Mouse (Mus musculus) heart, embryonic 15.5 days (tissue): ENCODE data around the gene Camta1. TPM values are rescaled to one million over a fixed set of nuclear protein-coding genes. Genes with fewer than 3 reads are reported as not detected.

Source experiments
- ATAC-seq: fragments of 200-750 bp; cut with Nextera tagmentation; replicated peaks from 2 replicates; pipeline ENCODE4 v1.8.0; 2017; ENCODE audit warnings: low read depth, moderate TSS enrichment; ENCODE audit not compliant: insufficient number of reproducible peaks, insufficient read depth, low FRiP score
- H3K27ac ChIP-seq: fragments of 300-500 bp; sonication (generic); 2 replicates; pipeline ENCODE4 v1.5.1; 2015; ENCODE audit warnings: mild to moderate bottlenecking, inconsistent platforms
- H3K27me3 ChIP-seq: fragments of 300-500 bp; sonication (generic); 2 replicates; pipeline ENCODE4 v1.6.1; 2015; ENCODE audit warnings: inconsistent platforms
- H3K36me3 ChIP-seq: fragments of 300-500 bp; sonication (generic); 2 replicates; pipeline ENCODE4 v1.6.1; 2015; ENCODE audit warnings: mild to moderate bottlenecking, inconsistent platforms
- H3K4me1 ChIP-seq: fragments of 300-500 bp; sonication (generic); replicated peaks from 2 replicates; pipeline ENCODE4 v1.6.1; 2015; ENCODE audit warnings: inconsistent platforms
- H3K4me2 ChIP-seq: fragments of 300-500 bp; sonication (generic); 2 replicates; pipeline ENCODE4 v1.6.1; 2015; ENCODE audit warnings: inconsistent platforms, mild to moderate bottlenecking, moderate library complexity
- H3K4me3 ChIP-seq: fragments of 300-500 bp; sonication (generic); 2 replicates; pipeline ENCODE4 v1.5.1; 2015; ENCODE audit warnings: mild to moderate bottlenecking, inconsistent platforms
- H3K9ac ChIP-seq: fragments of 300-500 bp; sonication (generic); 2 replicates; pipeline ENCODE4 v1.6.1; 2015; ENCODE audit warnings: mild to moderate bottlenecking, inconsistent platforms
- H3K9me3 ChIP-seq: fragments of 300-500 bp; sonication (generic); replicated peaks from 2 replicates; pipeline ENCODE4 v1.6.1; 2016; ENCODE audit warnings: inconsistent platforms
- WGBS: fragments of 180-500 bp; shearing (Covaris S2); methylation state at CpG from one replicate; pipeline ENCODE4 v1.1.7; 2015; ENCODE audit warnings: mixed read lengths; 5-methylcytosine and 5-hydroxymethylcytosine counted together
- polyA plus RNA-seq: library from polyadenylated mRNA; unstranded; fragments of >200 nt; fragmentation: Nextera tagmentation; extraction: Ambion mirVana; gene quantifications from 2 replicates; pipeline ENCODE4 v1.2.1, GENCODE M21; 2015

Camta1 gene
- polyA plus RNA-seq, 1 experiment from 2014 or later, result 165 TPM

GRCm38 (mm10) chr4:151243445-151243844, 618.2 kb downstream of the Camta1 start:
- H3K9ac ChIP-seq, result no peak overlapping the region
- 59% methylated on average over 9 of the region's 9 CpGs for whole genome bisulfite sequencing
- H3K4me1 ChIP-seq, result peaks cover 6% of the 10 kb centered on the region
- H3K27me3 ChIP-seq, result peaks cover 5% of the 10 kb centered on the region; the same call in 1 of the 2 replicates
- no peak overlapping the region for H3K4me3 ChIP-seq
- ATAC-seq, result no peak
- H3K9me3 ChIP-seq, result no peaks in the 10 kb centered on the region
- no peak overlapping the region for H3K4me2 ChIP-seq
- no peak overlapping the region for H3K27ac ChIP-seq
- no peaks in the 10 kb centered on the region for H3K36me3 ChIP-seq

DNA sequence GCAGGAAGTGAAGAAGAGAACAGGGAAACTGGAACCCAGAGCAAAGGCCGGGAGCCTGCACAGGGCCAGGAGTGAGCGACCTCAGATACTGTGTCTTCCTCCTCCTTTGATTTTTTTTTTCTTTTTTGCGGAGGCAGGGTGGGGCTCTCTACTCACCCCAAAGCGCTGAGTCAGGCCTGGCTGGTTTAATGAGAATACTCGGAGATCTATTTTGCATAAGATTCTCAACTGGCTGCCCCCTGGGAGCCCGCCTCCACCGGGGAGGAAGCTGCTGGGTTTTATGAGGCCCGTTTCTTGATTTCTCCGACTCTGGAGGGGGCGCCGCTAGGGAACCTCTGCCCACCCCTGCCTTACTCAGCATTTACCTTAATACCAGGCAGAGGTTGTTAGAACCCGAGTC, 618.9 kb downstream of the Camta1 start:
- Histone ChIP-seq H3K4me1 (peaks cover 6% of the 10 kb centered on the region), H3K4me2 (no peak overlapping the region), H3K36me3 (no peaks in the 10 kb centered on the region), H3K9ac (no peak overlapping the region), H3K4me3 (no peak overlapping the region), H3K9me3 (no peaks in the 10 kb centered on the region), H3K27ac (no peak overlapping the region), H3K27me3 (peaks cover 5% of the 10 kb centered on the region; the same call in 1 of the 2 replicates)
- ATAC-seq, result no peak
- WGBS, result 29% methylated on average over 12 of the region's 12 CpGs

DNA sequence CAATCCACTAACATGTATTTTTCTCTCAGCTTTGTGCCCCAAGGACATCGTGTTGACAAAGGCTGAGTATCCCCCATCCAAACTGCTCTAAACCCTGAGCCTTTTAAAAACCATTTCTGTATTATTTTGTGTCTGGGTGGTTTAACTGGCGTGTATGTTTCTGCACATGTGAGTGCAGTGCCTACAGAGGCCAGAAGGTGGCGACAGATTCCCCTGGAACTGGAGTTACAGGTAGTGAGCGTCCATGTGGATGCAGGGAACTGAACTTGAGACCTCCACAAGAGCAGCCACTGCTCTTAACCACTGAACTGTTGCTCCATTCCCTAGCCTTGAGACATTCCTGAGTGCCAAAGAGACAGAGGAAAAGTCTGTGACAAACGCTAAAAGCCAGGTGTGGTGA, 621.2 kb downstream of the Camta1 start:
- no peak overlapping the region for H3K4me3 ChIP-seq
- H3K4me2 ChIP-seq, result no peak overlapping the region
- peaks cover 5% of the 10 kb centered on the region; the same call in 1 of the 2 replicates for H3K27me3 ChIP-seq
- peaks cover 6% of the 10 kb centered on the region for H3K4me1 ChIP-seq
- H3K36me3 ChIP-seq, result no peaks in the 10 kb centered on the region
- 76% methylated on average over 5 of the region's 5 CpGs for WGBS
- ATAC-seq, result no peak
- no peak overlapping the region for H3K9ac ChIP-seq
- no peak overlapping the region for H3K27ac ChIP-seq
- no peaks in the 10 kb centered on the region for H3K9me3 ChIP-seq

DNA sequence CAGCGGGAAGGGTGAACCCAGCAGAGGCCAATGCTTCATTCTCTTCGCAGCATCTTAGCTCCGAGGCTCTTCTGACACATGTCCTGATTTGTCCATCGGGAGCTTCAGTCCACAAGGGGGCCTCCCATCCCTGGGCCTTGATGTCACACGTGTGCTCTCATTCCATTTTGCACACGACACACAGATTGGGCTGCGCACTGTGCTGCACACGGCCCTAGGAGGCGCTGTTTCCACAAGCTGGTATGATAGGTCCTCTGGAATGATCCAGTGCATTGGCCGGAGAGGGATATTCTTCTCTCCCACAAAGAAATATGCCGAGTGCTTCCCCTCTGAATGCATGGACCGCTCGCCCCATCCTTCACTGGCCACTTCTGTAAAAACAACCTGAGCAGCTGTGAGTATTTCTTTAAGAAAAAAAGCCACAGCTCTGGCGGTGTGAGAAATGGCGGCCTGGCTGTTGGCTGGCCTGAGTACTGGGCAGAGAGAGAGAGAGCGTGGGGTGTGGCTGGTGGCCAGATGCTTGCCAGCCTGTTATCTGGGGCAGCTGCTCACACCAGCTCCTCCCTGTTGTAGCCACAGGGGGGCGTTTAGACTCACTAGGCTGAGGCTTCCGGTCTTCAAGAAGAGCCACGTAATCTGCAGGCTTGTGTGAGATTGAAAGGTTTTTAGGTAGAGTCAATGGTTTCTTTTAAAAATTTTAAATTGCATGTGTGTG, 622.5 kb downstream of the Camta1 start:
- Histone ChIP-seq H3K9ac (no peak overlapping the region), H3K4me1 (no peaks in the 10 kb centered on the region), H3K27me3 (peaks cover 5% of the 10 kb centered on the region; the same call in 1 of the 2 replicates), H3K9me3 (no peaks in the 10 kb centered on the region), H3K36me3 (no peaks in the 10 kb centered on the region), H3K27ac (no peak overlapping the region), H3K4me2 (no peak overlapping the region), H3K4me3 (no peak overlapping the region)
- ATAC-seq, result no peak
- 74% methylated on average over 19 of the region's 19 CpGs for WGBS

DNA sequence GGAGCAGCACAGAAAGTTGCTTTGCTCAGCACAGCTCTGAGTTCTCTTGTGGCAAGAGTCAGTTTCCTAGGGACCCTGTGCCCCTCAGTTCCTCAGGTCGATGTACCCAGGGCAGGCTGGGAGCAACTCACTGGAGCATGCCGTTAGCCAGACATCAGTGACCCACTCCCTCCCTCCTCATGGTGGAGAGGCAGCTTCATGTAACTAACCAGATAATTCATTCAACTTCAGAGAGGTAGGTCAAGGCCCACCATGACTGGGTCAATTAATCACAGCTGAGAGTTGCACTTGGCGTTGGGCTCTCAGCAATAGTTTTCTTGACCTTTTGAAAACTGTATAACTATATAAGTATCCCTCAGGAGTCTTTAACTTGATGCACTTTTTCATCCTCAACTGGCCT, 624.2 kb downstream of the Camta1 start:
- no peak overlapping the region for H3K9ac ChIP-seq
- no peaks in the 10 kb centered on the region; the same call in 1 of the 2 replicates for H3K27me3 ChIP-seq
- H3K4me1 ChIP-seq, result no peaks in the 10 kb centered on the region
- H3K27ac ChIP-seq, result no peak overlapping the region
- H3K36me3 ChIP-seq, result no peaks in the 10 kb centered on the region
- 67% methylated on average over 3 of the region's 3 CpGs for WGBS
- H3K4me2 ChIP-seq, result no peak overlapping the region
- no peak for ATAC-seq
- H3K9me3 ChIP-seq, result no peaks in the 10 kb centered on the region
- H3K4me3 ChIP-seq, result no peak overlapping the region

DNA sequence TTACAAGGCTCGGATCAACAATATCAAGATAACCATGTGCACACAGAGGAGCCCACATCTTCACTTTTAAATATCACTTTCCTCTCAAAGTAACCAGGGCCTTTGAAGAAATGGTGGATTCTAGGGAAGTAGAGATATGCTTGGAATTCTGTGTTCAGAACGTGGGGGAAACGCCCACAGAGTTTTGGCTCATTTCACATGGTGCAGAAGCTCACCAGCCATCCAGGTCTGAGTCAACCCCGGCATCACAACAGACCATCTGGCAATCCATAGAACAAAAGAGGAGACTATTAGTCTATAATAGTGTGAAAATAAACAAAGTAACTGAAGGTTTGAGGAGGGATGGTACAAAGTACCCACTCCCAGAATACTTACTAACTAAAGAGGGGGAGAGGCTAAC, 626.7 kb downstream of the Camta1 start:
- Histone ChIP-seq H3K27ac (no peak overlapping the region), H3K36me3 (no peaks in the 10 kb centered on the region), H3K9ac (no peak overlapping the region), H3K4me2 (no peak overlapping the region), H3K27me3 (no peaks in the 10 kb centered on the region), H3K9me3 (no peaks in the 10 kb centered on the region), H3K4me3 (no peak overlapping the region), H3K4me1 (no peaks in the 10 kb centered on the region)
- 67% methylated on average over 4 of the region's 4 CpGs for WGBS
- ATAC-seq, result no peak

- WGBS, result 71% methylated on average over 3 of the region's 3 CpGs
- H3K9me3 ChIP-seq, result no peaks in the 10 kb centered on the region
- H3K27ac ChIP-seq, result no peak overlapping the region
- H3K9ac ChIP-seq, result no peak overlapping the region
- no peak for ATAC-seq
- no peaks in the 10 kb centered on the region for H3K4me1 ChIP-seq
- H3K4me3 ChIP-seq, result no peak overlapping the region
- H3K4me2 ChIP-seq, result no peak overlapping the region
- no peaks in the 10 kb centered on the region for H3K27me3 ChIP-seq
- no peaks in the 10 kb centered on the region for H3K36me3 ChIP-seq
These were observed 629.6 kb downstream of the Camta1 start for GRCm38 (mm10) chr4:151232028-151232427.

- H3K27ac ChIP-seq, result no peak overlapping the region
- no peaks in the 10 kb centered on the region for H3K9me3 ChIP-seq
- no peak overlapping the region for H3K4me3 ChIP-seq
- H3K4me1 ChIP-seq, result 0 out of 2 replicates have a peak, but pooled peaks cover 3% of the 10 kb centered on the region
- H3K4me2 ChIP-seq, result no peak overlapping the region
- no peaks in the 10 kb centered on the region for H3K36me3 ChIP-seq
- WGBS, result 67% methylated on average over 6 of the region's 6 CpGs
- ATAC-seq, result no peak
- no peaks in the 10 kb centered on the region for H3K27me3 ChIP-seq
- H3K9ac ChIP-seq, result no peak overlapping the region
These were observed 632.6 kb downstream of the Camta1 start for GRCm38 (mm10) chr4:151229073-151229472.

GRCm38 (mm10) chr4:151226496-151226895, 635.2 kb downstream of the Camta1 start:
- Histone ChIP-seq H3K4me3 (no peak overlapping the region), H3K36me3 (no peaks in the 10 kb centered on the region), H3K4me2 (no peak overlapping the region), H3K4me1 (0 out of 2 replicates have a peak, but pooled peaks cover 3% of the 10 kb centered on the region), H3K9ac (no peak overlapping the region), H3K27ac (no peak overlapping the region), H3K27me3 (no peaks in the 10 kb centered on the region), H3K9me3 (no peaks in the 10 kb centered on the region)
- 44% methylated on average over 9 of the region's 9 CpGs for WGBS
- ATAC-seq, result no peak

GRCm38 (mm10) chr4:151224017-151224416, 637.7 kb downstream of the Camta1 start:
- no peaks in the 10 kb centered on the region for H3K9me3 ChIP-seq
- no peaks in the 10 kb centered on the region for H3K27me3 ChIP-seq
- H3K36me3 ChIP-seq, result no peaks in the 10 kb centered on the region
- ATAC-seq, result no peak
- no peak overlapping the region for H3K4me3 ChIP-seq
- H3K27ac ChIP-seq, result no peak overlapping the region
- no peak overlapping the region for H3K9ac ChIP-seq
- 66% methylated on average over 12 of the region's 12 CpGs for WGBS
- 0 out of 2 replicates have a peak, but pooled peaks cover 3% of the 10 kb centered on the region for H3K4me1 ChIP-seq
- H3K4me2 ChIP-seq, result no peak overlapping the region

- 0 out of 2 replicates have a peak, but pooled peaks cover 3% of the 10 kb centered on the region for H3K4me1 ChIP-seq
- ATAC-seq, result no peak
- no peaks in the 10 kb centered on the region for H3K9me3 ChIP-seq
- H3K4me3 ChIP-seq, result no peak overlapping the region
- WGBS, result 55% methylated on average over 13 of the region's 13 CpGs
- H3K27ac ChIP-seq, result no peak overlapping the region
- no peaks in the 10 kb centered on the region for H3K27me3 ChIP-seq
- no peaks in the 10 kb centered on the region for H3K36me3 ChIP-seq
- H3K4me2 ChIP-seq, result no peak overlapping the region
- H3K9ac ChIP-seq, result no peak overlapping the region
These were observed 638.2 kb downstream of the Camta1 start for GRCm38 (mm10) chr4:151223263-151223996.
